Mouse (Mus musculus): Measurements from ENCODE around the gene Ncaph.
A peak's percentile ranks its signal among the peaks of the same experiment; 100 is the strongest.
"Not testable (repeated sequence)": the region's sequence is repeated elsewhere in the genome, so short reads cannot be mapped to it uniquely, and the experiment has no call there.

The Ncaph gene

DNA sequence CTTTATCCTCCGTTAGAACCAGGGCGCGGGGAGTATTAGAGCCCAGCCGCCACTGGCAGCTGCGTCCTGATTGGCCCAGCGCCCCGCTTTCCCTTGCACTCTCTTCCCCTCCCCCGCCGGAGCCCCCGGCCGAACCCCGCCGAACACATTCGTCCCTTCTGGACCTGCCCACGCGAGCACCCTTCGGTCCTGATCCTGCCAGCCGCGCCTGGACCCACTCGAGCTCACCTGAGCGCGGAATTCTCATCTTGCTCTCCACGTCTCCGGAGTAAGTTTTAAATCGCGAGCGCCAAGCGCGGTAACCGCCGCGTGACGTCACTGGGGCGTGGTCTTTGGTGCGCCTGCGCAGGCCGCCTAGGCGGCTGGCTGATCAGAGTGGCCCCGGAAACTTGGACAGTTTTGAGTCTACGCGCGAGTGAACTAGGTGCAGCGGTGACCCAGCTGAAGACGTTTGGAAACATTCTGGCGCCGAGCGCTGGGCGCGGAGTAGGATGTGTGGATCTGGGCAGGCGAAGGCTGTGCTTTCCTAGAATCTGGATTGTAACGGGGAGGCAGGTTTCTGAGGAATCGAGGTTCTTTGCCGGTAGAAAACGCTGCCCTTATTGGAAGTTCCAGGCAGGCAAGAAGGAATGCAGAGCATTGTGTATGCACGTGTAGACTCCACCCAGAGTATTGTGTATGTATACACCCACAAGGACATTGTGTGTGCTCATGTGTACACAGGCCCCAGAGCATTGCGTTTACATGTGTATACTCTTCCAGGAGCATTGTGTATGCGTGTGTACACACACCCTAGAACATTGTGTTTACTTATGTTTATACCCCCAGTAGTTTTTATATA is at the start of gene Ncaph:
TSS of gene Ncaph (minus strand) at position 334 of the 841 bp plus-strand sequence.
- DNase-seq = peak; percentile 94

- peak; percentile 64 for DNase-seq
These were observed 49.0 kb upstream of the Ncaph start for GRCm38 (mm10) chr2:127182598-127183381.

- not testable (repeated sequence) for DNase-seq
These were observed 32.5 kb upstream of the Ncaph start for GRCm38 (mm10) chr2:127166261-127166660.

GRCm38 (mm10) chr2:127165675-127166074 is 31.9 kb upstream of the Ncaph start:
- no peak for DNase-seq

DNA sequence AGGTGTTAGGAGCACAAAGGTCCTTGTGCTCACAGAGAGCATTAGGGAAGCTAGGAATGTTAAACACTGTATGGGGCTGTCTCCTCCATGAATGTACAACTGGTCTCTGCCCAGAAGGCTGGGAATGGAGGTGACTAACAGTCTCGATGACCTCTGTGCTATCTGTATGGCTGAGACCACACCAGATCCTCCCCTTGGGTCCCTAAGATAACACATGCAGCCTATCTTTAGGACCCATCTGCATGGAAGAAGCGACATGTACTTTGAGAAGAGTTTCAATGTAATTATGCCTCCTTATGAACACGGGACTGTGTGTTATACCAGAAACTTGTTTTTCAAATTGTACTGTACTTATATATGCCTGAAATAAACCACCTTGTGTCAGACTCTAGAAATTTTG is 11.9 kb upstream of the Ncaph start:
- no peak for DNase-seq

DNA sequence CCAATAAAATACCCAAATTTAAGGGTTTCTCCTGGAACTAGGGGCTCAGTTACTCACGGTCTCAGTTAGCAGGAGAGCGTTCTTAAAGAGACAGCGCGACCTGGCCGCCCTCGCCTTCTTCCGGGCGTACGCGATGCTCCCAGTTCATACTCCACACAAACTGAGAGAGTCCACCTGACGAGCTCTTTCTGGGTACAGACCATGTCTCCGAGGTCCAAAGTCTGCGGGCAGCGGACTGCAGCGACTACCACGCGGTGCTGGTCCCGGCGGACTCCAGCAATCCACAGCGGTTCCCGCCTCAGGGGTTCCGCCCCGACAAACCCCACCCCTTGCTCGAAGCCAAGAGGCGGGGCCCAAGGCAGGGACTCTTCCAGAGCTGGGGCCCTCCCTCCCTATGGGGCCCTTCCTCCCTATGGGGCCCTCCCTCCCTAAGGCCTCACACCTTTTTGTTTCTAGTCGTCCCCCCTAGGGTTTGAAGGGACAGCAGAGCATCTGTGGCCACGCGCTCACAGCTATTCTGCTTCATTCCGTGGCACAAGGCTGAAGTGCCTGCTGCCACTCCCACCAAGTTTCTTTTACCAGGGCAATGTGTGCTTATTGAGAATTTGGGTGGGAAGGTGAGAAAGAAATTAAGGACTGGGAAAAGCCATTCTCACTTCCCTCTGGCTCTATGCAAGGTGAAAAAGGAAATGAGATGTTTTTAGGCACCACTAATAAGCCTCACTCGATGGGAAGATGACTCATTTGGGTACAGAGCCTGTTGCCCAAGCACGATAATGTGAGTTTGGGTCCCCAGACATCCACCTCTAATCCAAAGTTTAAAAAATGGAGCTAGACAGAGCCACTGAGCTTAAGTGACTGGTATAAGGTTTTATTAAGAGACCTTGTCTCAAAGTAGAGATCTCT is 9.7 kb upstream of the Ncaph start, which contains the start of gene Itpripl1:
TSS of gene Itpripl1 (minus strand) at position 285 of the 906 bp plus-strand sequence.
- peak; percentile 48 for DNase-seq

GRCm38 (mm10) chr2:127142577-127143157 is 8.9 kb upstream of the Ncaph start:
- DNase-seq = no peak

DNA sequence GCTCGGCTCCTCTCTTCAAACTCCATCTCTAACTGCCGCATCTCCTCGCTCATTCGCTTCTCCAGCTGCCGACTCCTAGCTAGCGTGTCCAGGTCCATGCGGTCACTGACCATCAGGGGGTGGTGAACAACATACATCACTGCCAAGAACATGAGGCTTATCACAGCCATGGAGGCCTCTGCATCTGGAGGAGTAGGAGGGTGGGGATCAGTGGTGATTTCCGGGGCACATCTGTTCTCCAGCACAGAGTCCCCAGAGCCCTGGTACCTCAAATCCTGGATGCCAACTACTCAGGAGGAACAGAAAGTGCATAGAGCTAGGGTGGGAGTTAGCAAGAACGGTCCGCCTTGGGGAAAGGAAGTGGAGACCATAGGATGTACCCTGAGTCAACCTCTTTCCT is 8.3 kb upstream of the Ncaph start:
- DNase-seq = no peak

GRCm38 (mm10) chr2:127140011-127140410 is 6.3 kb upstream of the Ncaph start:
- DNase-seq = no peak

DNA sequence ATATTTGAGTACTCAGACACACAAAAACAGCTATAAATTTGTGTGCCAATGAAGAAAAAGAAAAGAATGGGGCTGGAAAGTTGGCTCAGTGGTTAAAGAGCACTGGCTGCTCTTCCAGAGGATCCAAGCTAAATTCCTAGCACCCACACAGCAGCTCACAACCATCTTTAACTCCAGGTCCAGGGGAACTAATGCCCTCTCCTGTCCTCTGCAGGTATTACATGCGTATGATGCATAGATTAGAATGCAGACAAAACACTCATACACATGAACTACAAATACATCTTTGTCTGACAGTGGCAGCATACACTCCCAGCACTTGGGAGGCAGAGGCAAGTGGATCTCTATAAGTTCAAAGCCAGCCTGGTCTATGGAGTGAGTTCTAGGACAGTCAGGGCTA is 5.9 kb upstream of the Ncaph start:
- DNase-seq = no peak

GRCm38 (mm10) chr2:127139094-127139493 is 5.3 kb upstream of the Ncaph start:
- no peak for DNase-seq

DNA sequence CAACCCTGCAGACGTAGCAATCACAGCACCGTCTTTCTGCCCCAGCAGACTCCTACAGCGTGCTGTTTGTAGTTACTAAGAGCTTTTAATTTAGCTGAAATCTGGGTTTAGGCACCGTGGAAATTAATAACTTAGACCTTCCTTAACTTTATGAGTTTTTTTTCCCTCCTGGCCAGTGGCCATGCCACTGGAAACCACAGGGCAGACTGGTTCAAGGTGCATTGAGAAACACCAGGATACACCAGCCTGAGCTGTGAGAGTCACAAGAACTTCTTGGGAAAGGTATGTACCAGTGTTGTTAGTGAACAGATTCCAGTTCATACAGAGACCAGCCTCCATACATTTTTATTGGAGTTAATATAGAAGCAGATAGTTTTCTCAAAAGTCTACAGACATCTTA is 4.7 kb upstream of the Ncaph start:
- no peak for DNase-seq

DNA sequence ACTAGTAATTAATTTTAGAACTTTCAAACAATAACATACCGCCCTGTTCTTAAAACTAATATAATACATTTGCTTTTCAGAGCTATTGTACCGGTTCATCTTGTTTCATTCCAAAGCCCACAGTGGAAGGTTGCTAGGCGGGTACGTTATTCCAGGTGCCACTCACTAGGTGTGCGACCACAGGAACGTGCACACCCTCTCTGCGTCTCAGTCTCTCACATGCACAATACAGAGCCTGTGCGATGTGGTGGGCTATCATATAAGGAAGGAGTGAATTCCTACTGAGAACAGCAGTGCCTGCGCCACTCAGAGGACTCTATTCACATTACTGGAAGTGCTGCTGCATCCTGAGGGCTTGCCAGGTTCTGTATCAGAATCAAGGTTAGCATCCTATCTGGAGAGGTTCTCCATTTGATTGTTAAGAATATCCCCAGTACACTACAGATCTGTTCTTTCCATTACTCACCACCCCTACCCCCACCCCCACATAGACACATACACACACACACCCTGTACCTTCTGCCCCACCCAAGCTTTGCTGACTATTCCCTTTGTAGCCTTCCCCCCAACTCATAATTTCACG is 4.2 kb upstream of the Ncaph start:
- no peak for DNase-seq

DNA sequence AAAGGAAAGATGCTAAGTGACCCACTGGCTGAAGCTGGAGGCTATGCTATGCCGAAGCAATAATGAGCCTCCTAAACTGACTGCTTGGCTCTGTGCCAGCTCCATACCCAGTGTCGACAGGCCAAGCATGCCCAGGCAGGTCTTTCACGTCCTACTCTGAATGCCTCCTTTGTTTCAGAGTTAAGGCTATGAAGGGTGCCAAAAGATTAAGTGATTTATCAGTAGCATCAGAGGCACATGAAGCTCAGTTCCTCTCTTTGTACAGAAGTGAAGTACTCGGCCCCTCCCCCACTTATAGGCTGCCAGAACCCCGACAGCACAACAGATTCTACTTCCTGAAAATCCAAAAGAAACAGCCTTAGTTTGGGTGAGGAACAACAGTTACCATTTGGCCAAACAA is 3.2 kb upstream of the Ncaph start:
- DNase-seq = peak; percentile 34

DNA sequence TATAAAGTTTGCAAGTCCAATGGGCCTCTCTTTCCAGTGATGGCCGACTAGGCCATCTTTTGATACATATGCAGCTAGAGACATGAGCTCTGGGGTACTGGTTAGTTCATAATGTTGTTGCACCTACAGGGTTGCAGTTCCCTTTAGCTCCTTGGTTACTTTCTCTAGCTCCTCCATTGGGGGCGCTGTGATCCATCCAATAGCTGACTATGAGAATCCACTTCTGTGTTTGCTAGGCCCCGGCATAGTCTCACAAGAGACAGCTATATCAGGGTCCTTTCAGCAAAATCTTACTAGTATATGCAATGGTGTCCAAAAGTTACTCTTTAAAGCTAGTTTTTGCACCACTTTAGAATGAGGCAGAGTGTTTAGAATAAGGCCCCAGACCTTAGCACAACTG is 1.5 kb upstream of the Ncaph start:
- DNase-seq = not testable (repeated sequence)

DNA sequence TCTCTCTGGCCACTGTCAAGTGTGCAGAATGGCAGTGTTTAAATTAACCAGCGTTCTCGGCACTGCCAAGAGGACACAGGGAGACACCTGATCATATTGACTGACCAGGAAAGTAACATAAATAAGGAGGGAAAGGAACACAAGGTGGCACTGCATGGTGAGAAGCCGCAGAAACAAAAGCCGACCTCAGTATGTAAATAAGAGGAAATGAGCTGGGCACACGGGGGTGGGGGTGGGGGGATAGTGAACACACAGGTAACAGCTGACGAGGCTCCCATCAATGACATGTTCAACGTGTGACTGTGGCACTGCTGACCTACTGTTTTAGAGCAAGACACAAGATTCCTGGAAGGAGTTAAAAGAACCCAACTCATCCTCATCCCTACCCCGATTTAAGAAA is 2.4 kb downstream of the Ncaph start:
- no peak for DNase-seq

DNA sequence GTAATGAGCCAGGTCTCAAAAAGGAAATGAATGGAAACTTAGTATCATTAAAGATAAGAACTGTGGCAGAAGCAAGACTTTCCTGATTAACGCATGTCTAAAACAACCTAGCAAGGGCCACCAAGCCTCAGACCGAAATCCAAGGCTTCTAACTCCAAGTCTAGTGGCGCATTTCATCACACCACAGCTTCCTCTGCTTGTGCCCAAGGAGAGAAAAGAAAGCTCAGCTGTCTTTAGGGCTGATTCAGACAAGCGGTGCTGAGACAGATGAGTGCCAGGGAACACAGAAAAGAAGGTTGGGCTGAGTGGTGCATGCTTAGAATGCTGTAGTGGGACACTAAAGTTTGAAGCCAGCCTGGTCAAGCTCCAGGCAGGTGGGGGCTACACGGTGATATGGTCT is 4.8 kb downstream of the Ncaph start:
- no peak for DNase-seq

DNA sequence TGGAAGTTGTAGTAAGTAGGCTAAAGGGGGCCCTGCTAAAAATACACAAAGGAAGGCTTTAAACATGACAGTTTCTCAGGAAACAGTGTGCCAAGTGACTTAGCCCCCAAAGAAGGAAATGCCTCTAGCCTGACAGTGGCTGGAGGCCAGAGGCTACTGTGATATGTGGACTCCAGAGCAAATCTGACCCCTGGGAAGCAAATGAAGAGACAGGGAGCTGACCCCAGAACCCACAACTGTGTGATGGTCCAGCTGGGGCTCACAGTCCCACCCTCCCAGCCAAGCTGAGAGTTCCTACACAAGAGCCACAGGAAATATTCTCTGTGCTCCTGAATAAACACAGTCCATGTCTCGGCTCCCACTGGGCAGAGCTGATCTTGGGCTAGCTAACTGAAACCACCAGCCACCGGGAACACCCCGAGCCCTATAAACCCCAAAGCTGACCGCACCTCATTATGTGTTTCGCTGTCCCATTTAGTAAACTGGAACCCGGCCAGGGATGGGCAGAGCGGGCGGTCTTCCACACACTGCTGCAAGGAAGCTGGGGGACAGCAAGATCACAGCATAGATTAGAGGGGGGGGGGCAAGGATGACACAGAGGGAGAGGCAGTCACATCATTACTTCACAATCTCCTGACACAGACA is 12.0 kb downstream of the Ncaph start:
- no peak for DNase-seq

- no peak for DNase-seq
These were observed 24.8 kb downstream of the Ncaph start for GRCm38 (mm10) chr2:127108986-127109385.

DNA sequence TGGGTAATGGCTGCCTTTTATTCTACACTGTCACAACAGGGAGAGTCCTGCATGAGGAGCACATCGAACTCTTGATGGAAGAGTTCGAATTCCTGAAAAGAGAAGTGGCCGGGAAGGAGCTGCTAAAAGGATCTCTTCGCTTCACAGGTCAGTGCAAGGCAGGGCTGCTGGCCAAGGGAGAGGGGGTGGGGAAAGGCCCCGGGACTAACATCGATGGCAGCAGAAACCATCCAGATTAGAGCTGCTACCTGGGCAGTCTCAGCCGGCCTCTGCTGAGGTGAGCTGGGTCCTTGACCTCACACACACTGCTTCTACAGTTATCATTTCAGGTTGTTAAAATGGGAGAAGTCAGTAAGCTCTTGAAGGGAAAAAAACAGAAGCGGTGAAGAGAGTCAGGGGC is 41.8 kb downstream of the Ncaph start:
- DNase-seq = no peak

- not testable (repeated sequence) for DNase-seq
These were observed 43.6 kb downstream of the Ncaph start for GRCm38 (mm10) chr2:127090151-127090550.

DNA sequence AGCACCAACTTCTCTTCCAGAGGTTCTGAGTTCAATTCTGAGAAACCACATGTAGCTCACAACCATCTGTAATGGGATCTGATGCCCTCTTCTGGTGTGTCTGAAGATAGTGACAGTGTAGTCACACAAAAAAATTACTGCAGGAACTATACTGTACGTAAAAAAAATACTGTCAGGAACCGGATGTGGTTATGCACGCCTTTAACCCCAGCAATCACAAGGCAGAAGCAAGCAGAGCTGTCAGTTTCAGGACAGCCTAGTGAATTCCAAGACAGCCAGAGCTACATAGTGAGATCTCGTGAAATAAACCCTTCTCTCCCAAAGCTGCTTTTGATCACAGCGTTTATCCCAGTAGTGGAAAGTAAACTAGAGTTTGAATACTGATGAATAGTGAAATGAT is 47.5 kb downstream of the Ncaph start:
- no peak for DNase-seq

All from right cerebral cortex, postnatal 4 days (tissue).